Mouse (Mus musculus) inflammation-experienced regulatory T-cells, adult 6 months (primary cell): ENCODE data around the gene Cnnm2. TPM values are rescaled to one million over a fixed set of nuclear protein-coding genes. Genes with fewer than 3 reads are reported as not detected.
A peak's percentile ranks its signal among the peaks of the same experiment; 100 is the strongest.

Experiments
- ATAC-seq: one replicate; pipeline ENCODE4 v1.8.0; 2017
- polyA plus RNA-seq, 3 experiments: library from polyadenylated mRNA; unstranded; fragments of 100-300 nt; shearing (Covaris generic); gene quantifications; one replicate each; pipeline ENCODE4 v1.2.1; 2017

The Cnnm2 gene
- polyA plus RNA-seq, 3 experiments from 2014 or later = 0.36 to 1.2 (median 0.44) TPM

GRCm38 (mm10) chr19:46887811-46888527, 126.6 kb downstream of the Cnnm2 start:
- peak; percentile 87 for ATAC-seq

- no peak for ATAC-seq
Measured at GRCm38 (mm10) chr19:46889666-46890065, 128.3 kb downstream of the Cnnm2 start.

GRCm38 (mm10) chr19:46890657-46891056, 129.3 kb downstream of the Cnnm2 start:
- ATAC-seq = no peak

GRCm38 (mm10) chr19:46892856-46893255, 131.5 kb downstream of the Cnnm2 start:
- no peak for ATAC-seq

- ATAC-seq = no peak
Measured at GRCm38 (mm10) chr19:46893484-46893883, 132.1 kb downstream of the Cnnm2 start.

- no peak for ATAC-seq
Measured at GRCm38 (mm10) chr19:46897135-46897534, 135.7 kb downstream of the Cnnm2 start.

GRCm38 (mm10) chr19:46898222-46898621, 136.8 kb downstream of the Cnnm2 start:
- ATAC-seq = no peak

- ATAC-seq = no peak
Measured at GRCm38 (mm10) chr19:46899306-46899705, 137.9 kb downstream of the Cnnm2 start.

GRCm38 (mm10) chr19:46899871-46900270, 138.5 kb downstream of the Cnnm2 start:
- ATAC-seq = no peak

- ATAC-seq = no peak
Measured at GRCm38 (mm10) chr19:46900786-46901185, 139.4 kb downstream of the Cnnm2 start.

GRCm38 (mm10) chr19:46901323-46901722, 139.9 kb downstream of the Cnnm2 start:
- ATAC-seq = no peak

- ATAC-seq = no peak
Measured at GRCm38 (mm10) chr19:46903379-46903778, 142.0 kb downstream of the Cnnm2 start.

- no peak for ATAC-seq
Measured at GRCm38 (mm10) chr19:46904907-46905306, 143.5 kb downstream of the Cnnm2 start.

GRCm38 (mm10) chr19:46905383-46905782, 144.0 kb downstream of the Cnnm2 start:
- no peak for ATAC-seq

GRCm38 (mm10) chr19:46905971-46906370, 144.6 kb downstream of the Cnnm2 start:
- no peak for ATAC-seq

GRCm38 (mm10) chr19:46908207-46908606, 146.8 kb downstream of the Cnnm2 start:
- ATAC-seq = no peak

- ATAC-seq = no peak
Measured at GRCm38 (mm10) chr19:46908977-46909376, 147.6 kb downstream of the Cnnm2 start.

GRCm38 (mm10) chr19:46911492-46911891, 150.1 kb downstream of the Cnnm2 start:
- ATAC-seq = no peak

- ATAC-seq = no peak
Measured at GRCm38 (mm10) chr19:46913626-46914025, 152.2 kb downstream of the Cnnm2 start.

- no peak for ATAC-seq
Measured at GRCm38 (mm10) chr19:46915406-46916080, 154.1 kb downstream of the Cnnm2 start.

- ATAC-seq = no peak
Measured at GRCm38 (mm10) chr19:46920571-46920970, 159.2 kb downstream of the Cnnm2 start.

GRCm38 (mm10) chr19:46926357-46926756, 165.0 kb downstream of the Cnnm2 start:
- ATAC-seq = no peak

- ATAC-seq = peak; percentile 40
Measured at GRCm38 (mm10) chr19:46926951-46927350, 165.6 kb downstream of the Cnnm2 start.

GRCm38 (mm10) chr19:46928136-46928535, 166.7 kb downstream of the Cnnm2 start:
- no peak for ATAC-seq
